Mouse (Mus musculus) forebrain, embryonic 11.5 days (tissue): Measurements from ENCODE around the gene 1700123O20Rik. TPM values are rescaled to one million over a fixed set of nuclear protein-coding genes. Genes with fewer than 3 reads are reported as not detected.

Experiments
- ATAC-seq: fragments of 200-750 bp; cut with Nextera tagmentation; replicated peaks from 2 replicates; pipeline ENCODE4 v1.8.0; 2017; ENCODE audit warnings: moderate TSS enrichment; ENCODE audit not compliant: low FRiP score
- DNase-seq: peaks from one replicate; pipeline ENCODE4 v3.0.0-alpha.2; 2017; ENCODE audit warnings: low spot score
- H3K27ac ChIP-seq: fragments of 300-500 bp; sonication (generic); 2 replicates; pipeline ENCODE4 v1.5.1; 2014; ENCODE audit warnings: low read depth, low read length
- H3K27me3 ChIP-seq: fragments of 300-500 bp; sonication (generic); 2 replicates; pipeline ENCODE4 v1.6.1; 2014; ENCODE audit warnings: mild to moderate bottlenecking, low read length, mixed read lengths; ENCODE audit not compliant: control insufficient read depth, insufficient read depth
- H3K36me3 ChIP-seq: fragments of 300-500 bp; sonication (generic); 2 replicates; pipeline ENCODE4 v1.6.1; 2014; ENCODE audit warnings: mild to moderate bottlenecking, low read length, moderate library complexity, mixed read lengths; ENCODE audit not compliant: control insufficient read depth, insufficient read depth
- H3K4me1 ChIP-seq: fragments of 300-500 bp; sonication (generic); replicated peaks from 2 replicates; pipeline ENCODE4 v1.6.1; 2014; ENCODE audit warnings: low read length, mixed read lengths; ENCODE audit not compliant: control insufficient read depth, insufficient read depth
- H3K4me2 ChIP-seq: fragments of 300-500 bp; sonication (generic); 2 replicates; pipeline ENCODE4 v1.6.1; 2014; ENCODE audit warnings: low read depth, mild to moderate bottlenecking, low read length, moderate library complexity, mixed read lengths; ENCODE audit not compliant: severe bottlenecking
- H3K4me3 ChIP-seq: fragments of 300-500 bp; sonication (generic); 2 replicates; pipeline ENCODE4 v1.5.1; 2014; ENCODE audit warnings: low read depth, low read length
- H3K9ac ChIP-seq: fragments of 300-500 bp; sonication (generic); 2 replicates; pipeline ENCODE4 v1.6.1; 2014; ENCODE audit warnings: low read length
- H3K9me3 ChIP-seq: fragments of 300-500 bp; sonication (generic); 2 replicates; pipeline ENCODE4 v1.6.1; 2016; ENCODE audit warnings: low read length, mixed read lengths; ENCODE audit not compliant: control insufficient read depth
- WGBS: fragments of 180-500 bp; shearing (Covaris S2); extraction: QIAGEN DNeasy Blood & Tissue Kit; methylation state at CpG from one replicate; pipeline ENCODE4 v1.1.7; 2014; 5-methylcytosine and 5-hydroxymethylcytosine counted together
- polyA plus RNA-seq: library from polyadenylated mRNA; unstranded; fragments of >200 nt; fragmentation: Nextera tagmentation; extraction: Ambion mirVana; gene quantifications from 2 replicates; pipeline ENCODE4 v1.2.1, GENCODE M21; 2014

The 1700123O20Rik gene
- polyA plus RNA-seq = 89.9 and 94.4 TPM in 2 replicates

GRCm38 (mm10) chr14:54686063-54686521 lies at the start of gene 1700123O20Rik:
1700123O20Rik (plus strand) TSS chr14:54686216.
- peak; percentile 87 for DNase-seq

GRCm38 (mm10) chr14:54636954-54637353 lies 49.1 kb upstream of the 1700123O20Rik start:
- WGBS = 49% methylated on average over 8 of the region's 8 CpGs
- DNase-seq (peak; percentile 85), ATAC-seq (no peak)
- no peak overlapping the region for H3K27ac ChIP-seq
- no peak overlapping the region for H3K4me3 ChIP-seq
- H3K4me2 ChIP-seq = no peak overlapping the region
- H3K27me3 ChIP-seq = no peaks in the 10 kb centered on the region
- no peaks in the 10 kb centered on the region for H3K9me3 ChIP-seq
- H3K4me1 ChIP-seq = peaks cover 7% of the 10 kb centered on the region
- no peak overlapping the region for H3K9ac ChIP-seq
- H3K36me3 ChIP-seq = peaks cover 13% of the 10 kb centered on the region; the same call in 1 of the 2 replicates

More at GRCm38 (mm10) chr14:54686063-54686521, at the start of gene 1700123O20Rik:
- under 1% methylated on average over 41 of the region's 41 CpGs for WGBS
- H3K4me1 ChIP-seq = peaks cover 5% of the 10 kb centered on the region; the same call in 1 of the 2 replicates
- H3K36me3 ChIP-seq = peaks cover 6% of the 10 kb centered on the region
- peak within 1 kb of the TSS; percentile 69 for H3K27ac ChIP-seq
- peak; percentile 78 for ATAC-seq
- H3K27me3 ChIP-seq = no peaks in the 10 kb centered on the region
- H3K9ac ChIP-seq = peak within 1 kb of the TSS; percentile 92
- peak within 1 kb of the TSS; percentile 75 for H3K4me3 ChIP-seq
- no peaks in the 10 kb centered on the region for H3K9me3 ChIP-seq
- peak within 1 kb of the TSS; percentile 78 for H3K4me2 ChIP-seq

DNA sequence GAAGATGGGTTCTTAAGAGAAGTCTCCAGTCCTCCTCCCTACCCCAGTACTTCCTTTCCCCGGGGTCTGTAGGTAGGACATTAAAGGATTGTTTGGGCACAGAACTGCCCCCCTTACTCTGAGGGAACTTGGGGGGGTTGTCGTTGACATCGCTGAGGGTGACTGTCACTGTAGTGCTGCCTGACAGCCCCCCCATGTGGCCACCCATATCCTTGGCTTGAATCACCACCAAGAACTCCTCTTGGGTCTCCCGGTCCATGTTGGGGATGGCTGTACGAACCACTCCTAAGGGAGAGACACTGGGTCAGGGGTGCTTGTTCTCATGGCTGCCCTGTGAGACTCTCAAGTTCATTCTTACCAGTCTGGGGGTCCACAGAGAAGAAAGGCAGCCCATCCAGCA lies 47.8 kb upstream of the 1700123O20Rik start:
- Histone ChIP-seq H3K9me3 (no peaks in the 10 kb centered on the region), H3K36me3 (peaks cover 8% of the 10 kb centered on the region; the same call in 1 of the 2 replicates), H3K4me3 (no peak overlapping the region), H3K9ac (no peak overlapping the region), H3K27ac (no peak overlapping the region), H3K4me2 (no peak overlapping the region), H3K27me3 (no peaks in the 10 kb centered on the region), H3K4me1 (peaks cover 7% of the 10 kb centered on the region)
- ATAC-seq = no peak
- 81% methylated on average over 5 of the region's 5 CpGs for WGBS
- no peak for DNase-seq

- Histone ChIP-seq H3K27me3 (no peaks in the 10 kb centered on the region), H3K9me3 (no peaks in the 10 kb centered on the region), H3K4me2 (peak overlapping the region; percentile 84), H3K4me3 (peak overlapping the region; percentile 69), H3K9ac (peak overlapping the region; percentile 93), H3K4me1 (peaks cover 7% of the 10 kb centered on the region), H3K27ac (no peak overlapping the region), H3K36me3 (peaks cover 14% of the 10 kb centered on the region)
- no peak for ATAC-seq
- DNase-seq = no peak
- WGBS = 26% methylated on average over 4 of the region's 4 CpGs
These were observed 45.9 kb upstream of the 1700123O20Rik start for GRCm38 (mm10) chr14:54640121-54640520.

DNA sequence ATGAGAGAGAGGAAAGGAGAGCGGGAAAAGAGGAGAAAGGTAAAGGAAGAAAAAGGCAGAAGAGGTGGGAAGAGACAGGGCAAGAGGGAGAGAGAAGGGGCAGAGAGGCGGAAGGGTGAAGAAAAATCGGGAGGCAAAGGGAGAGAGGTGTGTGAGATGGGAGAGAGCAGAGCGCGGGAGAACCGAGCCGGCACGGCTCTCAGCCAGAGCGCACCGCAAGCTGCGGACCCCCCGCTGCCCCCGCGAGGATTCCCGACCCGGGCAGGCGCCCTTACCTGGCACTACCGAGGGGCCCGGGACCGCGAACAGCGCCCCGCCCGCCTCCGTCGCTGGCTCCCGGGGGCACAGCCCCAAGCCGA lies 45.1 kb upstream of the 1700123O20Rik start, which contains the start of gene Gm17606:
Gene Gm17606, plus strand, starts transcription at position 7 of the 359 bp plus-strand sequence.
- ATAC-seq (peak; percentile 26), DNase-seq (no peak)
- H3K36me3 ChIP-seq = peaks cover 21% of the 10 kb centered on the region
- H3K4me2 ChIP-seq = peak within 1 kb of the TSS; percentile 84
- peak within 1 kb of the TSS; percentile 93 for H3K9ac ChIP-seq
- H3K27ac ChIP-seq = peak within 1 kb of the TSS; percentile 79
- no peaks in the 10 kb centered on the region for H3K9me3 ChIP-seq
- under 1% methylated on average over 27 of the region's 28 CpGs for WGBS
- peak within 1 kb of the TSS; percentile 69 for H3K4me3 ChIP-seq
- H3K27me3 ChIP-seq = no peaks in the 10 kb centered on the region
- peaks cover 7% of the 10 kb centered on the region for H3K4me1 ChIP-seq

GRCm38 (mm10) chr14:54641305-54641969 lies 44.6 kb upstream of the 1700123O20Rik start, which contains the start of gene Cdh24:
Cdh24 (minus strand) TSS chr14:54641364.
- peak; percentile 96 for DNase-seq
- Histone ChIP-seq H3K4me3 (peak within 1 kb of the TSS; percentile 69), H3K36me3 (peaks cover 24% of the 10 kb centered on the region), H3K4me2 (peak within 1 kb of the TSS; percentile 84), H3K4me1 (peaks cover 7% of the 10 kb centered on the region), H3K27me3 (no peaks in the 10 kb centered on the region), H3K27ac (peak within 1 kb of the TSS; percentile 79), H3K9me3 (no peaks in the 10 kb centered on the region), H3K9ac (peak within 1 kb of the TSS; percentile 93)
- ATAC-seq = peak; percentile 90
- under 1% methylated on average over 40 of the region's 52 CpGs for WGBS

- Histone ChIP-seq H3K4me1 (peaks cover 7% of the 10 kb centered on the region), H3K9ac (no peak overlapping the region), H3K9me3 (no peaks in the 10 kb centered on the region), H3K4me3 (no peak overlapping the region), H3K4me2 (no peak overlapping the region), H3K36me3 (peaks cover 26% of the 10 kb centered on the region), H3K27ac (no peak overlapping the region), H3K27me3 (no peaks in the 10 kb centered on the region)
- ATAC-seq = no peak
- DNase-seq = no peak
- 80% methylated on average over 25 of the region's 25 CpGs for WGBS
These were observed 43.6 kb upstream of the 1700123O20Rik start for GRCm38 (mm10) chr14:54642224-54642944.

- no peak for ATAC-seq
These were observed 43.0 kb upstream of the 1700123O20Rik start for GRCm38 (mm10) chr14:54643011-54643410.

More at GRCm38 (mm10) chr14:54643011-54643410, 43.0 kb upstream of the 1700123O20Rik start:
- H3K27me3 ChIP-seq = no peaks in the 10 kb centered on the region
- H3K4me1 ChIP-seq = peaks cover 7% of the 10 kb centered on the region
- H3K9me3 ChIP-seq = no peaks in the 10 kb centered on the region
- 89% methylated on average over 2 of the region's 2 CpGs for WGBS
- no peak overlapping the region for H3K27ac ChIP-seq
- no peak overlapping the region for H3K4me3 ChIP-seq
- H3K9ac ChIP-seq = no peak overlapping the region
- H3K36me3 ChIP-seq = peaks cover 29% of the 10 kb centered on the region
- DNase-seq = no peak
- H3K4me2 ChIP-seq = no peak overlapping the region
